Mouse (Mus musculus): ENCODE measurements around the gene Kif18b.

- TF ChIP-seq TCF12 (IDR thresholded peaks at IDR 0.05; ENCODE audit: insufficient read depth, poor library complexity, severe bottlenecking) (no peak), POLR2A (IDR thresholded peaks at IDR 0.05; ENCODE audit: insufficient read length, low read depth) (no peak), POLR2AphosphoS2 (IDR thresholded peaks at IDR 0.05; ENCODE audit: insufficient read length, low read depth) (no peak), MAX (IDR thresholded peaks at IDR 0.05; ENCODE audit: low read depth) (no peak), SRF (IDR thresholded peaks at IDR 0.05; ENCODE audit: control insufficient read depth, insufficient read length, low read depth) (no peak), USF1 (IDR thresholded peaks at IDR 0.05; ENCODE audit: low read depth) (no peak)
These were observed 23.7 kb downstream of the Kif18b start for GRCm38 (mm10) chr11:102901199-102901598.
